Mouse (Mus musculus) limb, embryonic 10.5 days (tissue): Measurements from ENCODE around the gene Sergef. TPM values are rescaled to one million over a fixed set of nuclear protein-coding genes. Genes with fewer than 3 reads are reported as not detected.

Source experiments
- DNase-seq: peaks from one replicate; pipeline ENCODE4 v3.0.0-alpha.2; 2017; ENCODE audit warnings: low spot score
- H3K27ac ChIP-seq: fragments of 300-500 bp; sonication (generic); 2 replicates; pipeline ENCODE4 v1.5.1; 2016; ENCODE audit warnings: mild to moderate bottlenecking
- H3K27me3 ChIP-seq: fragments of 300-500 bp; sonication (generic); 2 replicates; pipeline ENCODE4 v1.6.1; 2016; ENCODE audit warnings: low read depth, mild to moderate bottlenecking; ENCODE audit not compliant: poor library complexity, severe bottlenecking
- H3K36me3 ChIP-seq: fragments of 300-500 bp; sonication (generic); 2 replicates; pipeline ENCODE4 v1.6.1; 2016; ENCODE audit warnings: mild to moderate bottlenecking, moderate library complexity
- H3K4me1 ChIP-seq: fragments of 300-500 bp; sonication (generic); 2 replicates; pipeline ENCODE4 v1.6.1; 2016
- H3K4me3 ChIP-seq: fragments of 300-500 bp; sonication (generic); 2 replicates; pipeline ENCODE4 v1.5.1; 2016; ENCODE audit warnings: mild to moderate bottlenecking, moderate library complexity
- H3K9me3 ChIP-seq: fragments of 300-500 bp; sonication (generic); replicated peaks from 2 replicates; pipeline ENCODE4 v1.6.1; 2016; ENCODE audit warnings: mild to moderate bottlenecking
- WGBS: fragments of 180-500 bp; shearing (Covaris S2); methylation state at CpG from one replicate; pipeline ENCODE4 v1.1.7; 2016; 5-methylcytosine and 5-hydroxymethylcytosine counted together
- polyA plus RNA-seq: library from polyadenylated mRNA; unstranded; fragments of >200 nt; fragmentation: Nextera tagmentation; extraction: Ambion mirVana; gene quantifications from 2 replicates; pipeline ENCODE4 v1.2.1, GENCODE M21; 2016

Gene Sergef
- polyA plus RNA-seq, 1 experiment from 2014 or later: 12.1 TPM

- Histone ChIP-seq H3K36me3 (no peaks in the 10 kb centered on the region), H3K9me3 (no peaks in the 10 kb centered on the region), H3K4me3 (no peak overlapping the region), H3K27me3 (peaks cover 37% of the 10 kb centered on the region), H3K4me1 (no peaks in the 10 kb centered on the region), H3K27ac (no peak overlapping the region)
- DNase-seq: no peak
- WGBS: 75% methylated on average over 7 of the region's 7 CpGs
These were observed 234.9 kb downstream of the Sergef start for GRCm38 (mm10) chr7:46404756-46405155.

DNA sequence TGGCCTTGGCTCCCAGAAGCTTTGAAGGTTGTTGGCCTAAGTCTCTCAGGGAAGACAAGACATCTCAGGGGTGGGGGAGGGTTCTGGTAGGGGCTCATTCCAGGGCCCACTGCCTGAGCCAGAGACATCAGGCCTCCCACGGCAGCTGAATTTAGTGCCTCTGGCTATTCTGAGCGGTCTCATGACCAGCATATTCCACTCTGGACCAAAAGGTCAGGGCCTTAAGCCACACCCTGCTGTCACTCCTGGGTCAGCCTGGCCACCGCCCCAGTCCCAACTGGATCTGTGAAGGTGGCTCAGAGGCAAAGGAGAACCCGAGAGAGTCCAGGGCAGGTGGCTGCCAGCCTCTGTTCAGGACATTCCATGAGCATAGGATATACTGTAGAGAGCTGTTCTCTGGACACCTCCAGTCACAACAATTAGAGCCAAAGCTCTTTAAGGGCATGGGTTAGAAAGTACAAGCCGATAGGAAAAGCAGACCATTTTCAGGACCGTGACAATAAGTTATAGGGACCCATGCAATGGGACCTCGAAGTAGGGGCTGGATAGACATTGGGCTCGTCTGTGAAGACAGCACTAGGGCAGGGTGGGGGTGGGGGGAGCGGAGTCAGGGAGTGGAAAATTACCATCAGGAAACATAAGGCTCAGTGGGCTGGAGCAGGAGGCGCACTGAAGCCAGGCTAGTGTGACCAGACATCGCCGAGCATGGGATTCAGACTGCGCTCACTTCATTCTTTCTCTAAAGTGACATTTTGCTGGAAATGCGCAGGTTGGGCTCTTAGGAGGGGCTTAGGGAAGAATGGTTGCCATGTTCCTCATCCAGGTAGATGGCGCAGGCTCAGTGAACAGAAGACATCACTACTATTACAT is 235.8 kb downstream of the Sergef start:
- no peak overlapping the region for H3K27ac ChIP-seq
- no peaks in the 10 kb centered on the region for H3K36me3 ChIP-seq
- H3K4me3 ChIP-seq: no peak overlapping the region
- DNase-seq: no peak
- no peaks in the 10 kb centered on the region for H3K4me1 ChIP-seq
- no peaks in the 10 kb centered on the region for H3K9me3 ChIP-seq
- 84% methylated on average over 15 of the region's 15 CpGs for WGBS
- peaks cover 45% of the 10 kb centered on the region for H3K27me3 ChIP-seq

DNA sequence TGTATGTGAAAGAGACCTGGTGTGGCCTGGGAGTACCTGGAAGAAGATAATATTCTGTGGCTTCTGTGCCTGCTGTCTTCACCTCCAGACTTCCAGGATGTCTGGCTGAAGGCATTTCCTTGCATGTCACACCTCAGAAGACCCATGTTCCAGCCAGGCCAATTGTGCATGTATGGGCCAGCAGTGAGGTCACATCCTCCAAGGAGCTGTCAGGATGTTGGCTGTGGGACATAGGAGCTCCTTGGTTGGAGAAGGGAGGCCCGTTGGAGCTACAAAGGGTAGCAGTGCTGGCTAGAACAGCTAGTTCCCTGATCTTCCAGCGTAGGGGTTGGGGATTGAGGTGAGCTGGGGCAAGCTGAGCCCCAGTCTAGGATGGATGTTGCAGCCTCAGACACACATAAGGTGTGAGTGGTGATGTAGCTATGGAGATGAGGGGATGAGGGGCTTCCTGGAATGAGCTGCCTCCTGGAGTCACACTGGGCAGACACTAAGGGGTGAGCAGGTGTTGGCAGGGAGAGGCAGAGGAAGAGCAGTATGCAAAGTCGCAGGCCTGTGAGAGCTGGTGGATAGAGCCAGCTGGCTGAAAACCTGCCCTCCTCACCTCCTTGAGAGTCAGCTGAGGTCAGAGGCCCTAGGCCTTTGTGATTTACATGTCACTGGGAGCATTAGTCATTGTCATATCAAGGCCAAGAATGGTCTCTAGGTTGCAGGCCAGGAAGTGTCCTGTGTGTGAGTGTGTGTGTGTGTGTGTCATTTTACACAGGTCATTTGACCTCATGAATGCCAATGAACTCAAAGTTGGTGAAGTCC is 238.0 kb downstream of the Sergef start:
- Histone ChIP-seq H3K9me3 (no peaks in the 10 kb centered on the region), H3K4me3 (no peak overlapping the region), H3K27me3 (peaks cover 68% of the 10 kb centered on the region), H3K36me3 (no peaks in the 10 kb centered on the region), H3K4me1 (peaks cover 15% of the 10 kb centered on the region), H3K27ac (no peak overlapping the region)
- no peak for DNase-seq
- 69% methylated on average over 3 of the region's 3 CpGs for WGBS

DNA sequence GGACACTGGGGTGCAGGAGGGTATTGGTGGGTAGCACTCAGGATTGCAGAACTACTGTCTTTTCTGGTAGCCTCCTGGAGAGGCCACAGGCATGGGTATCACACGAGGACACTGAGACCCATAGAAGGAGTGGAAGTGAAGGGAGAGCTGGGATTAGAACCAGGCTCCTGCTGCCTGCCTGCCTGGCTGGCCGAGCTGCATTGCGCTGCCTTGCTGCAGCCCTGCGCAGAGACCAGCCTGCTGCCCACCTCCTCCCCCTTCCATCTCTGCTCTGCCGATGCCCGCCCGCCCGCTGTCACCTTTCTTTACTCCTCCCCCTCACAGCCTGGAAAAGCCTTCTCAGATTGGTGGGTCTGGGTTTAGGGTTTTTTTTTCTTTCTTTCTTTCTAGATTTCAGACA is 239.3 kb downstream of the Sergef start:
- no peak for DNase-seq
- H3K27me3 ChIP-seq: peaks cover 77% of the 10 kb centered on the region

GRCm38 (mm10) chr7:46399676-46400075 is 239.9 kb downstream of the Sergef start:
- Histone ChIP-seq H3K4me3 (no peak overlapping the region), H3K27ac (no peak overlapping the region), H3K36me3 (no peaks in the 10 kb centered on the region), H3K9me3 (no peaks in the 10 kb centered on the region), H3K27me3 (peaks cover 77% of the 10 kb centered on the region), H3K4me1 (peaks cover 26% of the 10 kb centered on the region)
- no peak for DNase-seq
- WGBS: 80% methylated on average over 1 of the region's 1 CpGs

More for the DNA sequence above, 239.3 kb downstream of the Sergef start:
- WGBS: 35% methylated on average over 8 of the region's 8 CpGs
- Histone ChIP-seq H3K27ac (no peak overlapping the region), H3K4me1 (peaks cover 26% of the 10 kb centered on the region), H3K9me3 (no peaks in the 10 kb centered on the region), H3K4me3 (no peak overlapping the region), H3K36me3 (no peaks in the 10 kb centered on the region)

GRCm38 (mm10) chr7:46398612-46399011 is 241.0 kb downstream of the Sergef start:
- WGBS: 60% methylated on average over 4 of the region's 4 CpGs
- DNase-seq: no peak
- Histone ChIP-seq H3K27me3 (peaks cover 87% of the 10 kb centered on the region), H3K4me3 (no peak overlapping the region), H3K9me3 (no peaks in the 10 kb centered on the region), H3K27ac (no peak overlapping the region), H3K36me3 (no peaks in the 10 kb centered on the region), H3K4me1 (peaks cover 26% of the 10 kb centered on the region)

GRCm38 (mm10) chr7:46397732-46398333 is 241.8 kb downstream of the Sergef start:
- H3K27me3 ChIP-seq: peaks cover 95% of the 10 kb centered on the region
- WGBS: 13% methylated on average over 70 of the region's 70 CpGs
- peaks cover 26% of the 10 kb centered on the region for H3K4me1 ChIP-seq
- DNase-seq: no peak
- H3K9me3 ChIP-seq: no peaks in the 10 kb centered on the region
- H3K36me3 ChIP-seq: no peaks in the 10 kb centered on the region
- no peak overlapping the region for H3K27ac ChIP-seq
- no peak overlapping the region for H3K4me3 ChIP-seq

DNA sequence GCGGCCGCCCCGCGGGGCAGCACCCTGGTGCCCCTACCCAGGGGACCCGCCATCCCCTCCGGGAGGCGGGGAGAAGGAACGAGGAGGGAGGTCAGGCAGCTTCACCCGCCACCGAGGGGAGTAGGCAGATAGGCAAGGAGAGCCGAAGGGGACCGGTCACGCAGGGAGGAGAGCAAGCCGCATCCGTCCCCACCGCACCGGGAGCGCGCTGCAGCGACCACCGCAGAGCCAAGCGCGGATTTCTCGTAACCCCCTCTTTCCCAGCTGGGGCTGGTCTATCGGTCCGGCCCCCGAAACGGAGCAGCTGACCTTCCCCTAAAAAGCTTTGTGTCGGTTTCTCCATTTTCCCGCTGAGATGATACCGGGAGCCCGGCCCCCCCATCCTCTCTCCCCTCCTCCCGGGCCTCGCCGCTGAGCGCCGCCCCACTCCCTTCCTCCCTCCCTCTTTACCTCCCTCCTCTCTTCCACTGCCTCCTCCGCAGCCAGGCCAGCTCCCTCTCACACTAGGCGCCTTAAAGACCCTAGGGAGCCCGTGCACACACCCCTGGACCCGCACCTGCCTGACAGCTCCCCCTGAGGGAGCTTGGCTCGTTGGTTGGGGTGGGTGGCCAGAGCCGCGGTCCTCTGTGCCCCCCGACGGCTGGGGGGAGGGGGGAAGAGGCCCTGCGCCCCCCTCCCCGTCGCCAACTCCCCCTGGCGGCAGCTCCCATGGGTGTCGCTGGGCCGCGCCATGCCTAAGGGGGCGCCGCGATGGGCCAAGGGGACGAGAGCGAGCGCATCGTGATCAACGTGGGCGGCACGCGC is 242.5 kb downstream of the Sergef start:
- Histone ChIP-seq H3K4me3 (peak overlapping the region; percentile 58), H3K4me1 (peaks cover 26% of the 10 kb centered on the region), H3K36me3 (no peaks in the 10 kb centered on the region), H3K27me3 (peaks cover 94% of the 10 kb centered on the region), H3K9me3 (no peaks in the 10 kb centered on the region), H3K27ac (no peak overlapping the region)
- 2% methylated on average over 64 of the region's 64 CpGs for whole genome bisulfite sequencing
- DNase-seq: no peak

DNA sequence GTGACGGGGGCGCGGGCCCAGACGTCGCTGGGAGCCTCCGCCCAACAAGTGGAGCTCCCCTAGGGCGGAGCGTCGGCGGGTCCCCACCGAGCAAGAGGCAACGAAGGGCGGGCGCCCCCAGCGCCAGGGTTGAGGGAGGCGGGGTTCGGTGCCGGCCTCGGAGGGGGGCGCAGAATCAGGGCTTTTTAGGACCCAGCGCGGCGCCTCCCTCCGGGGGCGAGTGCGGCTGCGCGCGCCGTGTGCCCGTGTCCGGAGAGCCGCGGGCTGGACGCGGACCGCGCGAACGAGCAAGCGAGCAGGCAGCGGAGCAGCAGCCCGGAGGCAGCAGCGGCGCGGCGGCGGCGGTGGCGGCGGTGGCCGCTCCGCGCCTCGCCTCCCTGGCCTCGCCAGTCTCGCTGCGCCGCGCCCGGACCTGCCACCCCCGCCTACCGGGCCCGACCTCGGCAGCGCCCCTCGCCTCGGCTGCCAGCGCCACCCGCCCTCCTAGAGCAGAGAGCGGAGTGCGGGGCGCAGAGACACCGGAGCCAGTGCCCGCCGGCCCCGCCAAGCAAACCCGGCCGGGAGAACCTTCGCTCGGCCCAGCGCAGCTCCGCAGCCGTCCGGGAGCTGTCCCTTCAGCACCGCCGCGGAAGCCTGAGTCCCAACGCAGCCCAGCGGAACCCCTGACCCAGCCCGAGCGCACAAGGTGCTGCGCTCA is 243.2 kb downstream of the Sergef start, which contains the start of gene Kcnc1:
TSS of gene Kcnc1 (plus strand) at position 267 of the 697 bp plus-strand sequence.
- no peaks in the 10 kb centered on the region for H3K9me3 ChIP-seq
- no peaks in the 10 kb centered on the region for H3K36me3 ChIP-seq
- H3K27ac ChIP-seq: no peak within 1 kb of the TSS
- H3K4me1 ChIP-seq: peaks cover 26% of the 10 kb centered on the region
- peak; percentile 94 for DNase-seq
- H3K4me3 ChIP-seq: peak within 1 kb of the TSS; percentile 58
- peaks cover 86% of the 10 kb centered on the region for H3K27me3 ChIP-seq
- WGBS: under 1% methylated on average over 93 of the region's 93 CpGs

DNA sequence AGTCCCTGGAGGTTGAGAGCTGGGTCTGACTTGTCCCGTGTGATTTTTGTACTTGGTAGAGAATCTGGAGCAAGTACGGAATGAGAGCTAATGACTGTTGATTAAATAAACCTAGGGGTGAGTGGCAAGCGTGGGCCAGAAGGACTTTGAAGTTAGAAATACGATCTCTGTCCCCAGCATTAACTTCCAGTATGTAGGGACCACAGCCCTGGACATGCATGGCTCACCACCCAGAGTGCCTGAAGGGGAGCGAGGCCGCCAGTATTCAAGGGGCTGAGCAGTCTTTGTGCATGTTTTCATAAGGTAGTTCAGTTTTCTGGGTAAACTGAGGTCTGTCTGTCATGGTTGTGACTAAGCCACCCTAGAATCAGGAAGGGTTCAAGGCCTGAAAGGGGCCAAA is 244.0 kb downstream of the Sergef start:
- no peak overlapping the region for H3K27ac ChIP-seq
- H3K4me1 ChIP-seq: peaks cover 26% of the 10 kb centered on the region
- H3K36me3 ChIP-seq: no peaks in the 10 kb centered on the region
- no peak overlapping the region for H3K4me3 ChIP-seq
- WGBS: 36% methylated on average over 6 of the region's 6 CpGs
- no peaks in the 10 kb centered on the region for H3K9me3 ChIP-seq
- H3K27me3 ChIP-seq: peaks cover 78% of the 10 kb centered on the region
- DNase-seq: no peak

GRCm38 (mm10) chr7:46394933-46395332 is 244.7 kb downstream of the Sergef start:
- Histone ChIP-seq H3K4me1 (peaks cover 26% of the 10 kb centered on the region), H3K27ac (no peak overlapping the region), H3K36me3 (no peaks in the 10 kb centered on the region), H3K9me3 (no peaks in the 10 kb centered on the region), H3K4me3 (no peak overlapping the region), H3K27me3 (peaks cover 72% of the 10 kb centered on the region)
- 58% methylated on average over 4 of the region's 4 CpGs for WGBS
- DNase-seq: no peak
